Mouse (Mus musculus): ENCODE results near the gene Rnft2.
A peak's percentile ranks its signal among the peaks of the same experiment; 100 is the strongest.

Rnft2 gene

DNA sequence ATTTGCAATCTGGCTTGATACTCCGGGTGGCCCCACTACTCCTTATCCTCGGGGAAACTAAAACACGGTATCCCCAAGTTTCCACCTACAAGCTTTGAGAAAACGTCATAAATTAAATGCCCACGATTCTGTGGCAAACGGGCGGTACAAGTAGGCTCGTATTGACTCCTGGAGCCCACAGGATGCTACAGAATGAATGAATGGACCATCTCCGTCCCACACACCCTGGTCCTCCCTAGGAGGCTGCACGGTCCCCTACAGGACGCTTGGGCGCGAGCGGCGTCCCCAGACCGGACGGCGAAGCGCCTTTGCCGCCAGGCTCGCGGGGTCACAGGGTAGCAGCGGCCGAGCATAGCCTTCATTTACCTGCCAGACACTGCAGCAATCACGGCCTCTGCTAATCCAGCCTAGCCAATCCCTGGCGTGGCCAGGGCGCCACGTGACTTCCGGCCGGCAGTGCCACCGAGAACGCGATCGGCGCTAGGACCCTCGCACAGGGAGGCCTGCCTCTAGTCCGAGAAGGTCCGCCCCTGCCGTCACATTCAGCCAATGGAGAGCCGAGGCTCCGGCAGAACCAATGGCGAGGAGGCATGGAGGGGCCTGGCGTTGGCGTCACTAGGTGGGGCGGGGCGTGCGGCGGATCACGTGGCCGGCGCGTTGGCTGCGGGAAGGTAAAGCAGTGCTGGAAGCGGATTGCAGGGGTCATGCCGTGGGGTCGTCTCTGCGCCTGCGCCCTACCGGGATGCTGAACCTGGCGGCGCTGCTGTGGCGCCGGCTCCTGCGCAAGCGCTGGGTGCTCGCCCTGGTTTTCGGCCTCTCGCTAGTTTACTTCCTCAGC is at the start of gene Rnft2, which contains the start of gene 2410131K14Rik:
Rnft2 (minus strand) TSS at position 511 of the 838 bp plus-strand sequence.
2410131K14Rik (plus strand) TSS at position 622 of the 838 bp plus-strand sequence.
- peak; percentile 100 for DNase-seq (ENCODE audit: extremely low spot score)

DNA sequence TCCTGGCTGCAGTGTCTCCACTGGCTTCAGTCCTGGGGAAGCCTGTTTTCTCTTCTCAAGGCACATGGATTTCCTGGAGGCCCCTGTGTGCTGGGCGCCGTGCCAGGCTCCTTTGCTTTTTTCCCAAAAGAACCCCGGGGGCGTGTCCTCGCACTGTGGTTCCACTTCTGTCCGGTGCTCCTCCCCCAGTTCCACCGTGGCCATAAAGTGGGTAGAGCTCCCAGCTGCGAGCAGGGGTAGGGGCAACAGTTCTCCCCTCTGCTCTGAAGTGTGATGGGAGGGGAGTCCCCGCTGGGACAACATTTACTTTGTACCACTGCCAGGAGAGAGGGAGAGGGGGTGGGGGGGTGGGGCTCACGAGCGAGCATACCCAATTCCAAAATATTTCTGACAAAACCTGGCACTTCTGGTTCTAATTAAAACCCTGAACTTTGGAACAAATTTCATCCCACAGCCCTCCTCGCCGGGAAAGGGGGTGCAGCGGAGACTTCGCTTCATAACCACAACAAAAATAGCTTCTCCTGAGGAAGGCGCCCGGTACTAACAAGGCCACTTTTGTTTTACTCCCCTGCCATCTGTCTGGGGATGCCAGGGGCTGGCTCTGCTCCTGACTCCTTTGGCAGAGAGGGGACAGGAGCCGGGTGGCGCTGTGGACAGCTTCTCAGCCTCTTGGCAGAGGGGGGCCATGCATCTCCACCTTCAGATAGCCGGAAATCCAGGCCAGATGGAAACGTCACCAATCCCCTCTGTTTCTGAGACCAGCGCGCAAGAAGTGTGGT is 49.4 kb upstream of the Rnft2 start:
- DNase-seq (ENCODE audit: extremely low spot score), result no peak

- DNase-seq (ENCODE audit: extremely low spot score), result no peak
Measured at GRCm38 (mm10) chr5:118292476-118292875, 47.6 kb upstream of the Rnft2 start.

GRCm38 (mm10) chr5:118291453-118291852 is 46.5 kb upstream of the Rnft2 start:
- no peak for DNase-seq (ENCODE audit: extremely low spot score)

GRCm38 (mm10) chr5:118277741-118278495 is 33.0 kb upstream of the Rnft2 start:
- DNase-seq (ENCODE audit: extremely low spot score), result no peak

GRCm38 (mm10) chr5:118276711-118277110 is 31.8 kb upstream of the Rnft2 start:
- DNase-seq (ENCODE audit: extremely low spot score), result no peak

- DNase-seq (ENCODE audit: extremely low spot score), result no peak
Measured at GRCm38 (mm10) chr5:118276281-118276680, 31.4 kb upstream of the Rnft2 start.

DNA sequence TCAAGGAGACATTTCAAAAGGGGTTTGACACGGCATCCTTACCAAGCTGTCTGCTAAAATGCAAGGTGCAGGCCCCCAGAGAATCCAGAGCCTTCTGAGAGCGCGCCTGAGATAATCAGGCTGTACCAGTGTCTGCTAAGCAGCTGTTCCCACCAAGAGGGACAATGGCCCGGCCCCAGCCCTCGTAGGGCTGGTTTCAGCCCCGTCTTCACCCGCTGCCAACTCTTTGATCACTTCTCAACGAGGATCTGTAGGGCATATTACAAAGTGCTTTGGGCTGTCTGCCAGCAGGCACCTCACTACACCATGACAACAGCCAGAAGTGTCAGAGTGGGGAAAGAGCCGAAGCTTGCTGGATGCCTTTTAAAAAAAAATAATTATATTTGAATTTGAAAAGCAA is 29.6 kb upstream of the Rnft2 start:
- no peak for DNase-seq (ENCODE audit: extremely low spot score)

- no peak for DNase-seq (ENCODE audit: extremely low spot score)
Measured at GRCm38 (mm10) chr5:118273446-118273845, 28.5 kb upstream of the Rnft2 start.

DNA sequence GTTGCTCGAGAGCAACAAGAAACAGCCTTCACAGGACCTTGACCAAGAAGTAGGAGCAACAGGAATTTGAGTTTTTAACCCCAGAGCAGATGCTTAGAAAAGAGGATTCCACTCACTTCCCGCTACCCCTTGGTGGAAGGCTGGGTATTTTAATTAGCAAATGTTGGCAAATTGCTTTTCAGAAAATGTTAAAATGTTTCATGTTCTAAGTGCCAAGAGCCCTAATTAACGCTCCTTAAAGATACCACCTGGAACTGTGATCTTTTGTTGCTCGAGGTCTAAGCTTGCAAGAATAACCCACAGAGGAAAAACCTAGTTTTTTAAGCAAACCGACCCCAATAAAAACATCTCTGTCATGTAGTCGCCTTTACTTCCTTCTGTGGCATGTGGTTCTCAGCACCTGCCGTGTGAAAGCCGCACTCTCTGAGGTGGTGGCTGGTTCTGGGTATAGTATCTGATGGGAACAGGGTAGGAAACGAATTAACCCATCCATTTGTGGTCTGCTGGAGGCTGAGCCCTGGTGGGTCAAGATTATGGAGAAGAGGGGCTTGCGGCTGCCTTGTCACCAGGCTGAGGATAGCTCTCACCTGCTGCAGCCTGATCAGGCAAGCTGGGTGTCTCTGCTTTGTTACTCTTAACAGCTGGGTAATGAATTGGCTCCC is 26.7 kb upstream of the Rnft2 start:
- no peak for DNase-seq (ENCODE audit: extremely low spot score)

GRCm38 (mm10) chr5:118268987-118269386 is 24.1 kb upstream of the Rnft2 start:
- DNase-seq (ENCODE audit: extremely low spot score), result peak; percentile 91

GRCm38 (mm10) chr5:118266309-118266708 is 21.4 kb upstream of the Rnft2 start:
- DNase-seq (ENCODE audit: extremely low spot score), result no peak

DNA sequence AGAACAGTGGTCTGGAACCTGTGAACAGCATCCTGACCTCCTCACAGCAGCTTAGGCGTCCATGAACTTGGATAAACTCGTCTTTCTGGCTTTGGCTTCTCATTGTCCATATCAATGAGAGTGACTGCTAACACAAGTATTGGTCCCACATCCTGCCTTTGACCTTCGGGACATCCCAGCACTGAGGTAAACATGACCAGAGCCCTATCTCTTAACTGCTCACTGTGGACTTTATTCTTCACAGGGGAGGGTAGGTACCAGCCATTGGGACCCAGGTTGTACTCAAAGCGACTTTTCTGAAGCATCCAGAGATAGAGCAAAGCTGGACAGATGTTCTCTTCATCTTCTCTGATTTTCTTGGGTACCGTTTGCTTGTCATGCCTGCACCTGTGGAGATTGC is 20.4 kb upstream of the Rnft2 start:
- no peak for DNase-seq (ENCODE audit: extremely low spot score)

- DNase-seq (ENCODE audit: extremely low spot score), result no peak
Measured at GRCm38 (mm10) chr5:118264279-118264678, 19.4 kb upstream of the Rnft2 start.

DNA sequence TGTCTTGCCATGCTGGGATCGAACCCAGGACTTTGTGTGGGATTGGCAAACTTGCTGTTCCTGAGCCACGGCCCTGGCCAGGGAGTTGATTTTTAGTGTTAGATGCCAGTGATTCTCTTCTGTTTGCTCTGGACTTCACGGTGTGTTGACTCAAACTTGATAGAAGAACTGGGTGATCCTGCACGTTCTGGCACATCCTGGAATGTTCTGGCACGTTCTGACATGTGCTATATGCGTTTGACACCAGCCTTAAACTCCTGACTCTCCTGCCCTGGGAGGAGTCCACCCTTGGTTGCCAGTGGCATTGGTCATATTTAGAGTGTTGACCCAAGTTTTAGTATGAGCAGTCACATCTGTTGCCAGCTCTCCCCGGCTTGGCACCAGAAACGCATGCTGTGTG is 17.5 kb upstream of the Rnft2 start:
- no peak for DNase-seq (ENCODE audit: extremely low spot score)

DNA sequence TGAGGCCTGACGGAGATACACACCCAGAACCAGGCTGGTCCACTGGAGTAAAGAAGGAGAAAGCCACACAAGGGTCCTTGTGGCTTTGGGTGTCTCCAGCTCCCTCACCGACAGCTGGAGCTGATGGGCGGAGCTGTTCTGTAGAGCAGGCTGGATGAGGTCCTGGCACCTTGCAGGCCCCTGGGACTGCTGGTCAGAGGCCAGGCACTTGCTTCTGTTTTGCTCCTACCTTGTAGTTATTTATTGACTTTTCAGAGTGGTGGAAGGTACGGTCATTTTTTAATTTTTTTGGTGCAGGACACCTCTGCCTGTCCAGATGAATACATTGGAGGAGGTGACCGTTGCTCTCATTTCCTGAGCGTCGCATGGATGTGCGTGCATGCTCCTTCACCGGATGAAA is 16.3 kb upstream of the Rnft2 start:
- no peak for DNase-seq (ENCODE audit: extremely low spot score)

DNA sequence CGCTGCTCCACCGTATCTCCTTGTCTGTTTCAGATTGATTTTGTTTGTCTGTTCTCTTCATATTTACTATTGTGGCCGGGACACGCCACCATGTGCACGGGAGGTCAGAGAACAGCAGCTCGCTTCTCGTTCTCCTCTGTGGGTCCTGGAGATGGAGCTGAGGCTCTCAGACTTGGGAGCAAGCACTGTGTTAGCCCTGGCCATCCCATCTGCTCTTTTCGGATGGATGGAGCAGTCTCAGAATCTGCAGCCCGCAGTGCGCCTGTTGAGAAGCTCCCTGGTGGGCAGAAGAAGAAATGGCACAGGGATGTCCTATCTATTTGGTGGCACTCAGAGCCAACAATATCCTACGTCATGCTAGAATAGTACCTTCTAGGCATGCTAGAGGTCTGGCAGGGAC is 15.7 kb upstream of the Rnft2 start:
- DNase-seq (ENCODE audit: extremely low spot score), result no peak

DNA sequence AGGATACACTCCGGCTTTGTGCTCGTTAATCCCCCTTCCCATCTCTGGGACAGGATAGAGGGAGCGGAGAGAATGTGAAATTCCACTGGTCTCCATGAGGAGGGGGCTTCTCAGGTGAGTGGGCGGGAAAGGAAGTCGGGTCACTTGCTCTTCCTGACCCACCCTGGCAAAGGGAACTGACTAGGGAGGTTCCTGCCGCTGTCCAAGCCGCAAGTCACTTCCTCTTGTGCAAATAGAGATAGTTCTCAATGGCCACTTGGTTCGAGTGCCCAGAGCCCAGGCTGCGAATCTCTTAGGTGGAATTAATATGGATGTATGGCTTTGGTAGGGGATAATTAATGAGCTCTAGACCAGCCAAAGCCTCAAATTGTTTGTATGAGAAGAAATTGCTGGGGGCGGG is 15.1 kb upstream of the Rnft2 start:
- DNase-seq (ENCODE audit: extremely low spot score), result no peak

DNA sequence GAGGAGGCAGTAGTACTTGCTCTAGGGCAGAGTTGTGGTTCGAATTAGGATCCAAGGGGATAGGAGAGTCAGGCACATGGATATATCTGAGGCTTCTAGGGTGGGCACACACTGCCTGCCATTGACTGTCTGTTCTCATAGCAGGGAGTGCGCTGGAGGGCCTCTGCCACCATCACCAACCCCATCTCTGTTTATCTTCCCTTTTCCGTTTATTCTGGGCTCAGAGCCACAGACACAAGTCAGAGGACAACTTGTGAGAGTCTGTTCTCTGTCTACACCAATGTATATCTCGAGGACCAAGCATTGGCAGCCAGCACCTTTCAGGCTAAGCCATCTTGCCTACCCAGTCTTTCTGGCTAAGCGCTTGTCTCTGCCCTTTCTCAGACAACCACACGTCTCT is 14.7 kb upstream of the Rnft2 start:
- no peak for DNase-seq (ENCODE audit: extremely low spot score)

DNA sequence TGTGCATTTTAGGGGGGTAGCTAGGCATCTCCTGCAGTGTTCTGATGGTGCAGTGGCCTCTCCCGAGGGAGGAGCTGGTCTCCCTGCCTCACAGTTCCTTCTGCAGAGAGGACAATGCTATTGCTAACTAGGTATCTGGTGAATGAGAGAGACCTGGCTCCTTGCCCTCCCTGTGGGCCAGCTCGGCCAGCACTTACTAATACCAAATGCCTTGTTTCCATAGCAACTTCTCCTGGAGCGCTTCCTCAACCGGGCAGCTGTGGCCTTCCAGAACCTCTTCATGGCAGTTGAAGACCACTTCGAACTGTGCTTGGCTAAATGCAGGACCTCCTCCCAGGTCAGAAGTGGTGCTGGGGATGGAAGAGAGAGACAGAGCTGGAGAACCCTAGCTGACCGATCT is 14.2 kb upstream of the Rnft2 start:
- DNase-seq (ENCODE audit: extremely low spot score), result no peak

- no peak for DNase-seq (ENCODE audit: extremely low spot score)
Measured at GRCm38 (mm10) chr5:118256981-118257380, 12.1 kb upstream of the Rnft2 start.

DNA sequence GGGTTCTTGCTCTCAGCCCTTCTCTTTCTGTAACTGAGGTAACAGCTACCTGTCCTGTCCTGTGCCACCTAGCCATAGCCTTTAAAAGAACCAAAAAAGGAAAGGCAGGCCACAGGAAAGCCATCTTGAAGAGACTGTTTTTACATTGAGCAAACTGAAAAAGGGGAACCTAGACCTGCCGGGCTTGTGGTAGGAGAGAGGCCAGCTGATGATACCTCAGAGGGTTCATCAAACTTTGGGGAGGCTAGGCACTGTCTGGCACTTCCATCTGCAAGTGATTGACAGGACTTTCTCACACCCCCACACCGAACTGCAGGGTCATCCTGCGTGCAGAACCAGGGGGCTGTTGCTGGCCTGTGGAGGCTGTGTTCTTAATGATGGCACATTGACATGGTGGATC is 8.6 kb upstream of the Rnft2 start:
- no peak for DNase-seq (ENCODE audit: extremely low spot score)

Measured in embryo, embryonic 9.5 days (tissue).